Mouse (Mus musculus) spleen, adult 18-20 months (tissue): ENCODE data around the gene Cdca4.

ENCODE experiments used
- DNase-seq, 2 experiments: peaks; one replicate each; pipeline ENCODE4 v3.0.0; 2022; ENCODE audit warnings: mixed read lengths in 2 of 2

Cdca4 gene

GRCm38 (mm10) chr12:112829244-112829864 is at the start of gene Cdca4:
TSS of gene Cdca4 (minus strand) at chr12:112829423.
- peak; percentile 95 to 97 for DNase-seq

- DNase-seq: peak in 1 of 2 experiments; percentile 28
Observed at GRCm38 (mm10) chr12:112877607-112878020, 48.4 kb upstream of the Cdca4 start.

DNA sequence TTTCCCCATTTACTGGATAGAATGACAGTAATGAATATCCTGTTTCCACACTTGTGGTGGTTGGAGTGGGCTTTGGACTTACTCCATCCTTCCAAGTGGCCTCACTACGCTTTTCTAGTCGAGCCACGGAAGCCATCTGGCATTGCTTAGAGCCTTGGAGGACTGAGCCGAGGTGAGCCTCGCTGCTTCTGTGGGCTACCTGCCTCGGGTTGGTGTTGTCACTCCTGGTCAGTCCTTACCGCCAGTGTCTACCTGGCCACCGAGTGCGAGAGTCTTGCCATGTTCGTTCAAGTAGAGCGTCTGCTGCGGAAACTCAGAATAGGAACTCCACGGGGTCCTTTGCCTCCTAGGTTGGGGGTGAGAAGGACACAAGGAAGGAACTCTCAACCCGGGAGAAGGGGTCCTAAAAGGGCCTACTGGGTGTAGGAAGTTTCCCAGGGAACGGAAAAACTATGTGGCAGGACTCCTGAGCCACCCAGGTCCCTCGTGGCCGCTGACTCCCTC is 47.9 kb upstream of the Cdca4 start:
- no peak for DNase-seq

DNA sequence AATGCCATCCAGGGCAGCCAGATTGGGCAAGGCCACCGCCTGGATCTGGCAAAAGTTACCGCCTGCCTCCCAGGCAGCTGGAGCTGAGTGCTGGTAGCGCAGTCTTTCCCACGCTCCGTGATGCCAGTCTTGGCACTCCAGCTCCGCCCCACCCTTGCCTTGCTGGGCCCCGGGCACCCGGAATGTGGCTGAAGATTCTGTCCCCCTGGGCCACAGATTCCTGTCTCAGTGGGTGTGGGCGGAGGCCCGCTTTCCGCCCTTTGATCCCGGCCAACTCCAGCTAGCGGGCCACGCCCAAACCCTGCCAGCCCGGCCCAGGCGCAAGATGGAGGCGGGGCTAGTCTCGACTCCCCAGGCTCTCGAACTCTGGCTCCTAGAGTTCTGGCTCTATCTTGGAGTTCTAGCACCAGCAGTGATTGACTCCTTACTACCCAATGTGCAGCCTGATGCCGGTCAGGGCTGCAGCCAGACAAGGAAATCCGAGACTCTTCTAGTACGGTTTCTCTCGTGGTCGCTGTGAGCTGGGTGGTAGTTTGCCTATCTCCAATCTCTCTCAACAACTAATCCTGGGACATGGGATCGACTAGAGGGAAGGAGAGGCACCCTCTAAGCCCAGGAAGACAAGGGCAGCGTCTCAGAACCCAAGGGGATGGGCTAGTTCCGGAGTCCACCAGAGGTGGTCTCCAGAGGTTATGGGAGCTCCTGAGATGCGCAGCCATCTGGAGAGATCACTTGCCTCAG is 47.3 kb upstream of the Cdca4 start:
- no peak for DNase-seq

DNA sequence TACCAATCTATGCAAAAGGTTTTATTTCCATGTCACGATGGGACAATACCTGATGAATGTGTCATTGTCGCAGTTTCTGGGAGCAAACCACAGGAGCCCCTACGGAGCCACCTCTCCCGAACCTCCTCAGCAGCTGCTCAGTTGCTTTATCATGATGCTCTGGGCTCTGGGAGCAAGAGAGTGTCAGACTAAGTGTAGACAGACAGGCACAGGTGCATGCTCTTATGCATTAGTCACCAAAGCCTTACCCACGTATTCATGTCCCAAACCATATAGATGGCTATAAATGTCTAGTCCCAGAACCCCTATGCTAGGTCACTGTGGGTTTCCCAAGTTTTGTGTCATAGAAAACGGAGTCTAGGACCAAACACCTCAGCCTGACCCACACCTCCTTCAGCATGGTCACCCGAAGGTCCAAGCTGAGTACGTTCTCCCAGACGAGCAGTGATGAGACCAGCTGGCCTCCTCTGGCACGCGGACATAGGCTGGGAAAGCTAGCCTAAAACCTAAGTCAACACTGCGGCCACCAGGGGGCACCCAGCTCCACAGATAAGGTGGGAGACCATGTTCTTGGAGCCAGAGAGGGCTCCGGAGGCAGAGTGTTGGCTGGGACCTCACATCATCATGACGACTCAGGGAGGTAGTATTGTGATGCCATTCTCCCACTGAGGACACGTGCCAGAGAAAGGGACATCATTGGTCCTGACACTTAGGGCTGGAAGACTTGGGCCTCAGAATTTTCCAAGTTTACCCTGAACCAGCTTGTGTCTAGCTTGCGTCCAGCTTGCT is 46.2 kb upstream of the Cdca4 start:
- peak; percentile 68 to 91 for DNase-seq

DNA sequence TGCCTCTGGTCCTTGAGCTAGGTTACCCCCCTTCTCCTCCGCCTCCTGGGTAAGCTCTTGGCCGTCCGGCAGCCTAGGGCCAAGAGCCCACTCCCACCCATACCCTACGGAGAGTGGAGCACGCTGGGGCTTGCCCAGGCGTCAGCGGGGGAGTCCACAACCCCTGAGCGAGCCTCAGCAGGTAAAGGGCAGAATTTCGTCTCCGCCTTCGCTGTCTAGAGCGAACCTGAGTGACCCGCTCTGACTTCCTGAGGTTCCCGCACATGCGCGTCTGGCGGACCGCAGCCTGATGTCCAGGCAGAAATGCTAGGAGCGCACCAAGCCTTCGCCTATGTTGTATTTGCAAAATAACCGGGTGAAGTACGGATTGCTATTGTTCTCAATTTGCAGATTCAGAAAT is 45.0 kb upstream of the Cdca4 start:
- DNase-seq: no peak

- DNase-seq: peak; percentile 60 to 81
Observed at GRCm38 (mm10) chr12:112873452-112874190, 44.4 kb upstream of the Cdca4 start.

DNA sequence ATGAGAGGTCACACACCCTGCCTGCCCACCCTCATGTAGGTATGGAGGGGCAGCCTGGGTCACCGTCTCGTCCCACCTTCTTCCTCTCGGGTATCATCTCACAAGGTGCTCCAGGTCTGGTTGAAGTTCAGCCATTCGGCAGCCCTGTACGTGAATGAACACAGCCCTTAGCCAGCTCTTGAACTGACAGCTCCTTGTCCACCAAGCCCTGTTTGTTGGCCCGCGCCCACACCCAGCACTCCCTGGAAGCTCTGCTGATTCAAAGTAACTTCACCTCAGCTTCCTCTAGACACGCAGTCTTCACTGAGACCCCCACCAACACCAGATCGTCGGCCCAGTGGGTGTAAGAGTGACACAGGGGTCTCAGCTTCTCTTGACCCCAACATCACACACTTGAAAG is 43.8 kb upstream of the Cdca4 start:
- no peak for DNase-seq

GRCm38 (mm10) chr12:112871272-112871671 is 42.0 kb upstream of the Cdca4 start:
- no peak for DNase-seq

- no peak for DNase-seq
Observed at GRCm38 (mm10) chr12:112870775-112871174, 41.6 kb upstream of the Cdca4 start.

- no peak for DNase-seq
Observed at GRCm38 (mm10) chr12:112869783-112870204, 40.6 kb upstream of the Cdca4 start.

GRCm38 (mm10) chr12:112868178-112869087 is 39.2 kb upstream of the Cdca4 start, which contains the start of gene Gpr132:
TSS of gene Gpr132 (minus strand) at chr12:112868228.
- no peak for DNase-seq

DNA sequence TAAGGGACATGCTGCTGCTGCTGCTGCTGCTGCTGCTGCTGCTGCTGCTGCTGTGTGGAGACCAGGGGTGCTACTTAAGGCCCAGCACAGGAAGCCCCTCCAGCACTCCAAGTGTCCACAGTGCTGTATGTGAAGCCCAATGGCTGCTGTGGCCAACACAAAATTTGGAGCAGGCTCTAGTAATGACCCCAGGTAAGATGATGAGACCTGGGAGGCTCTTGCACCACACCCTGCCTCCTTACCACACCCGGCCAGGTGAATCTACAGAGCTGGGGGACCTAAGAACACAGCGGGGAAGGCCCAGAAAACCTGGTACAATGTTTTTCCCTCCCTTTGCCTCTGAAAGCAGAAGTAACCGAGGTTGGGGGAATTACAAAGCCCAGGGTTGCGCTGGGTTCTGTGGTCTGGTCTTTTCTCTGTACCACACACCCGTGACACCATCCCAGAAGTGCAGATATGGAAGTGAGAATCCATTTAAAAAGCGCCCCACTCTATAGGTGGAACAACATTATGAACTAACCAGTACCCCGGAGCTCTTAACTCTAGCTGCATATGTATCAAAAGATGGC is 38.0 kb upstream of the Cdca4 start:
- DNase-seq: peak in 1 of 2 experiments; percentile 34

GRCm38 (mm10) chr12:112866467-112867080 is 37.4 kb upstream of the Cdca4 start:
- DNase-seq: no peak

- no peak for DNase-seq
Observed at GRCm38 (mm10) chr12:112864804-112865203, 35.6 kb upstream of the Cdca4 start.

DNA sequence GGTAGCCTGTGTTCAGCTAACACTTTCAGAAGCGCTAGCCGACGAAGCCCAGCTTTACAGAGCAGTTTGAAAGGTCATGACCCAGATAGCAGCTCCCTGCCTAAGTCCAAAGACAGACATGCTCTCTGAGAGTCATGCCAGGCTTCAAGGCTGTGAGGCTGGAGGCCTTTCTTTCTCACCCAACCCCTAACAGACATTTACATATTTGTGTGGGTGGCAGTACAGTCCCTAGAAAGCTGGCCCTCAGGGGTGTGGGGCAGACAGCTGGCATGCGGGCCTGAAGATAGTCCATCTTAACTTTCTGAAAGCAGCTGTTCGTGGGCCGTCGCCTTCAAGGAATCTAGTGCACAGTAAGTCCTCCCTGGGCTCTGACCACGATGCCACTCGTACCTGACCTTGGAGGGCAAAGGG is 32.7 kb upstream of the Cdca4 start:
- no peak for DNase-seq

DNA sequence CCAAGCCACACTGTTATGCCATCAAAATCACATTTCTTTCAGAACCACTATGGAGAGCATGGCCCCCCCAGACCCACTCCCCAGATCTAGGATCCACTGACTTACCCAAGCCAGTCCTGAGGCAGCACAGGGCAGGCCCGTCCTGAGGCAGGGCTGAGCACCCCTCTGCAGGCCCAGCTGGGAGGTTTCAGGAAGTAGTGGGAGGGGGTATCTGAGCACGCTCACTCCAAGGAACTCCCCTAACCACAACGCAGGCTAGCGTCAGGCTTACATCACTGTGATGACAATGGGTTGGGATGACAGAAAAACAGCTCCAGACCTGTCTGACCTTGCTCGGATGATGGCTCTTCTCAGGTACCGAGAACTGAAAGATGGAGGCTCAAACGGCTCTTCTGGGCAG is 31.5 kb upstream of the Cdca4 start:
- peak in 1 of 2 experiments; percentile 51 for DNase-seq

DNA sequence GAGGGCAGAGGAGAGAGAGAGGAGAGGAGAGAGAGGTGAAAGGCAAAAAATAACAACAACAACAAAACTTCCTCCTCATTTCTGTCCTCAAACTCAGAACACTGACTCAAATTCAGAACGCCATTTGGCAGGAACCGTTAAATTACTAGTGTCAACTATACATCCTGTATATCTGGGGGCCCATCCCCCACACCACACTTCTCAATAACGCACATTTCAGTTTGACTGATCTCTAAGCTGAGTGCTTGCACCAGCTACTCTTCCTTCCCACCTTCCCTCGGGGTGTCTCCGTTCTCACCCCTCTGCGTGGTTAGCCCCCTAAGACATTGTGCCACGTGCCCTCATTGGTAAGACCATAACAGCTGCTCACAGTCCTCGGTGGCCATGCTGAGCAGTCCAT is 30.7 kb upstream of the Cdca4 start:
- DNase-seq: peak; percentile 51 to 74

- DNase-seq: no peak
Observed at GRCm38 (mm10) chr12:112858581-112859336, 29.5 kb upstream of the Cdca4 start.
